Mouse (Mus musculus): ENCODE results near the gene Prdm11.

Prdm11 gene

DNA sequence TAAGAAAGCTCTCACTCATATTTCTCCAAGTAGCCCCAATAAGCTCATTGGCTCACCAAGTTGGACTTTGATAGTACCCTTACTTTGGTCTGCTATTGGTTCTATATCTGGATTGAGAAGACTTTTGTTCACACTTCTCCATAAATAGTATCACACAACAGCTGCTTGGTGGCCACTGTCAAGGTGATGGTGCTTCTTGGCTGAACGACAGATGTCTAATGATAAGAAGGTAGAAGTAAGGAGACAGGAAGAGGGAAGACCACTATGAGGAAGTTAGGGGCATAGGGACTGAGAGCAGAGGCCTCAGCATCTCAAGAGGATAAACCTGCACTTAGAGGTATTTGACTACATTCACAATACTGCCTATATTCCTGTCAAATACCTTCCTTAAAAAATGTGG is 81.6 kb downstream of the Prdm11 start:
- DNase-seq (ENCODE audit: low spot score) = no peak

DNA sequence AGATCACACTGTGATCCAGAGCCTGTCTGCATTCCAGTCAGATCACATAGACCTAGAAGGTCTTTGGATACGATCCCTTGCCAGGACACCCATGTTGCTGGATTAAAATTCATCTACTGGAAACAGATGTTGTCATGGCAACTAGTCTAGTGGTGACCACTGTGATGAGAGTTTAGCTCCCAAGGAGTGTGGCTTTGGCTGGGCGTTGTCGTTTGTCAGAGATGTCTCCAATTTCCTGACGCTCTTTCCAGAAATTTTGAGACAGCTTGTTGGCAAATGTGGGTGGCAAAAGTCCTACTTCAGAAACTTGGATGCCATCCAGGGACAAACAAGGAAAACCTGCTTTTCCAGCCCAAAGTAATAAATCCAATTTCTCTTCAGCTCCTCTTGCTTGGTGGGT is 87.3 kb downstream of the Prdm11 start:
- DNase-seq (ENCODE audit: low spot score) = no peak

DNA sequence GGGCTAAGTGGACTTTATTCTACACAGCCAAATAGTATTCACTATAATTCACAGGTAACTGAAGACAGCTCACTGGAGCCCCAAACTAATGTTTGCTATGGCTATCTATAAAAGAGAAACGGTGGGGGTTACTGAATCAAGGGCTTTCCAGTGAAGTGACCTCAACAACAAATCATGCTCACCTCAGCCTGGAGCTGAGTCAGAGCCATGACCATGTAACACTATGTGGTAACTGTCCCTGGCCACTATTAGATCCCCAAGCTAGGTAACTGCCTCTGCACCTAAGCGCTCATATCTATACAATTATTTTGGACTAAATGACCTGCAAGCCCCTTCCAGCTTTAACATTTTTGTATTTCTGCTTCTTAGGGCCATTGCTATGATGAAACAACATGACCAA is 89.0 kb downstream of the Prdm11 start:
- no peak for DNase-seq (ENCODE audit: low spot score)

GRCm38 (mm10) chr2:92954404-92955114 is 91.4 kb downstream of the Prdm11 start:
- DNase-seq (ENCODE audit: low spot score) = peak; percentile 59

DNA sequence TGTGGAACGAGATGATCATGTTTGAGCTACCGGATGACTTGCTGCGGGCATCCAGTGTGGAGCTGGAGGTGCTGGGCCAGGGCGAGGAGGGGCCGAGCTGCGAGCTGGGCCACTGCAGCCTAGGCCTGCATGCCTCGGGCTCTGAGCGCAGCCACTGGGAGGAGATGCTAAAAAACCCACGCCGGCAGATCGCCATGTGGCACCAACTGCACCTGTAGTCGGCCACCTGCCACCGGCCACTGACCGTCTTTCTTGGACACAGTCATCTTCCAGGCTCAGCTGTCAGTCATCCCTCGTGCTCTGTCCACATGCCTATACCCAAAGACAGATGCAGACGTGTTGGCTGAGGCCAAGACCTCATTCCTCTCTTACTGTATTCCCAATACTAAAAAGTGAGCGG is 92.5 kb downstream of the Prdm11 start:
- DNase-seq (ENCODE audit: low spot score) = no peak

DNA sequence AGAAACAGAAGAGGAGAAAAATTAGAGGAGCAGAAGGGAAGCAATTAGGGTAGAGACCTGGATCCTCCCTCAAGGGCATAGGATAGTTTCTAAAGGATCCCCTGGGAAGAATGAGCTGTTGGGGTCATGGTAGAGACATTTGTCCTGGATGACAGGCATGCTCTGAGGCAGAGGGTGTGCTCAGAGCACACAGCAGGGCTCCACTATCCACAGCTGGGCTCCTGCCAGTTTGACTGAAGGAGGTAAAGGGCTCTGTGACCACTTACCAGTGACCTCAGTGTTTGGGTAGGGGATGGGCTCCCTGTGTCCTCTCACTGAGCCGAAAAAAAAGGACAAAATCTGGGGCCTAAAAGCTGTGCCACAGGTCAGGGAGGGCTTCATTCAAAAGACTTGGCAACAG is 96.4 kb downstream of the Prdm11 start:
- DNase-seq (ENCODE audit: low spot score) = no peak

DNA sequence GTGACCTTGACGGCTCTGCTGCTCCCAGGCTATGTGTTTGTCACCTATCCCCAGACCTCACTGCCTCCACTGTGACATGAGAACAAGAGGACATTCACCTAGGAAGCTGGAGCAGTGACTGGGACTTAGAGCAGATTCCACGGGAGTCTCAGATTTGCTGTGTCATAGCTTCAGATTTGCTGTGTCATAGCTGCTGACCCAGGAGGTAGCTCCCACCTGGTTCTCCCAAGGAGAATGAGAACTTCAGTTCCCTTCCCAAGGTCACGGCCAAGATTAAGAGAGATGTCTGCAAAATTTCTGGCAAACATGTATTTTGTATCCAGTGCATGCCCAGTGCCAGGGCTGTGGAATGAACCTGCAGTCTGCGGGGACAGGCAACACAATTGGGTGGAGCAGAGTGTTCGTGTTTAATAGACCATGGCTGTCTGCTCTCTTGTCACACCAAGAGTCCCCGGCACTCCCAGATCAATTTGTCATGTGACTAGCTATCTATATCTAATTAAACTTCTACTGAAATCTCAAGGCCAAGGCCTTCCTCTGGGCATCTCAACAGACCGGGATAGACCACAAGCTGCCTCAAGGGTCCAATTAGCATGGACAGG is 97.2 kb downstream of the Prdm11 start:
- no peak for DNase-seq (ENCODE audit: low spot score)

DNA sequence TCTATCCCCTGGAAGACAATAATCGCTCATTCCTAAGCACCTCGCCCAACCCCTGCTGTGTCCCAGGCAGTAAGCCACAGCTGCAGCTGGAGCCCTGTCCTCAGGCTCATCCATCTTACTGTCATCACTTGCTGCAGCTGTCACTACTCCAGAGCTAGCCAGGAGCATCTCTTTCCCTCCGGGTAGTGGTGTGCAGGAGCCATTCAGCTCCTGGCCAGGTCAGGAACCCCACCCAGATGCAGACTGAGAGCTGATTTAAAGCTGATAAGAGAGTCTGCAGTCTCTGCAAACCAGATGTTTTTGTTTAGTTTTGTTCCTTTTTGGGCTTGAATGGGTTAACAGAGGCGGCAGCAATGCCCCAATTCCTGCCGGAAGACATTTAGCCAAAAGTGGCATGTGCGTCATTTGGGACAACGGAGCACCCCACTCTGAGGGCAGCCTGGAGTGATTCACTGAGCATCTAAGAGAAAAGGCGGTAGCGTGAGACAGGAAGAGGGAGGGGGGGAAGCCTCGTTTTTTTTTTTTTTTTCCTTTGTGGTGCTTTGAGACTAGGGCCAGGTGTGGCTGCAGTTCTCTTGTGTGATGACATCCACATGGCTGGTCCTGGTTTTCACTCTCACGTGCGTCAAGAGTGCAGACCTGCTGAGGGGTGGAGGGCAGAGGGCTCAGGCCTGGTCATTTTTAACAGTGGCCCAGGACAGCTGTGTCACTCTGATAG is 97.8 kb downstream of the Prdm11 start:
- DNase-seq (ENCODE audit: low spot score) = no peak

GRCm38 (mm10) chr2:92945824-92946598 is 100.0 kb downstream of the Prdm11 start:
- DNase-seq (ENCODE audit: low spot score) = no peak

GRCm38 (mm10) chr2:92945125-92945746 is 100.7 kb downstream of the Prdm11 start:
- DNase-seq (ENCODE audit: low spot score) = no peak

DNA sequence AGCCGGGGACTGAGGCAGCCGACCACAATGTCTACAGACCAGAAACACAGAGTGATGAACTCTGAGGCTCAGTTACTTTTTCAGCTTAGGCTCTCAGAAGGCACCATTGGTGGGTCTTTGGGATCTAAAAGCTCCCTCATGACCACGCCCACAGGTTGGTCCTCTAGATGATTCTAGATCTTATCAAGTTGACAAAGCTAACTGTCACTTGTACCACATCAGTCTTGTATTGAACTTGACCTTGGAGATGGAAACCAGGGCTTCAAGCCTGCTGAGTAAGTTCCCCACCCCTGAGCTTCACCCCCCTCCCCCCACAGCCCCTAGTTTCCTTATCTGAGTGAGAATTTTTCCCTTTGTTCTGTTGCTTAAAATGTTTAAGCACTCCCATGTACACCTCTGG is 101.6 kb downstream of the Prdm11 start:
- no peak for DNase-seq (ENCODE audit: low spot score)

GRCm38 (mm10) chr2:92943406-92943805 is 102.6 kb downstream of the Prdm11 start:
- no peak for DNase-seq (ENCODE audit: low spot score)

DNA sequence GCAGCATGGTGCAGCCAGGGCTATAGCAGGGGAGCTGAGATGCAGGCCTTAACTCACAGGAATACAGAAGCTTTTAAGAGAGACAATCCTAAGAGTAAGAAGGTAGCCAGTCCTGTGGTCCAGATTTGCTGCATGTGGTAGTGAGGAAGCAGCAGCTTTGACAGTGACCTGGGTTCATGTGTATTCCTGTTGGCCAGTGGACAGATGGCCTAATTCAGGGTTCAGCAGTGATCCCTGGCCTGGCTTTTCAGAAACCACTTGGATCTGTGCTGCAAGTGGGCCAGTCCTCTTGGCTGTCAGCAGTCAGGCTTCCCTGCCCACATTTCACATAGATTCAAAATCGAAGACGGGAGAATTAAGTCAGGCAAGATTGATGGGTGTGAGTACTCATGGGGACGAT is 104.5 kb downstream of the Prdm11 start:
- no peak for DNase-seq (ENCODE audit: low spot score)

DNA sequence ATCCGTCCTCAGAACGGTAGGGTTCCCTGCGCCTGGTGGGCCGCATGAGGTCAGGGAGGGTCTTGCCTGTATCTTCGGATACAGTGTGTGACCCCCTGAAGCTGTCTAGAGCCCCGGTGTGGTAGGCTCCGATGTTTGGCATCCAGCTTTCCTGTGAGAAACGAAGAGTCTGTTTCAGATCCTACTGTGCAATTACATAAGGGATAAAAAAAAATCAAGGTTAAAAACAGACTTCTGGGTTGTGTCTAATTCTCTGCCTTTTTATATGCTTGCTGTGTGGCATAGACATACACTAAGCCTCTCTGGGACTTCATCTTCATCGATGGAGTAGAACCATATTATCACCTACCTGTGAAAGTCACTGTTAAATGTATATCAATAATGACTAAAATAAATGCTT is 105.0 kb downstream of the Prdm11 start:
- DNase-seq (ENCODE audit: low spot score) = no peak

DNA sequence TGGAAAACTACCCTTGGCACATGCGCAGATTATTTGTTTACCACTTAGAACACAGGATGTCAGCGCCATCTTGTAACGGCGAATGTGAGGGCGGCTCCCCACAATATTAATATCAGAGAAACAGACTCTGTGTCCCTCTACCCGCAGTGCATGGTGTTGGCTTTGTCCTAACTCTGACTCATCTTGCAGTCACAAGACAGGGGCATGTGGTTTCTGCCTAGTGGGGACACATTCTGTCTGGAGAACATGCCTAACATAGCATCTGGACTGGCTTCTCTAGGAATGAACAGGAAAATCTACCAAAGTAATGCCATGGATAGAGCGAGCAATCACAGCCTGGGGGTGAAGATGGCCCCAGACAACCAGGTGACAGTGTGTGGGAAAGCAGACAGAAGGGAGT is 107.1 kb downstream of the Prdm11 start:
- no peak for DNase-seq (ENCODE audit: low spot score)

DNA sequence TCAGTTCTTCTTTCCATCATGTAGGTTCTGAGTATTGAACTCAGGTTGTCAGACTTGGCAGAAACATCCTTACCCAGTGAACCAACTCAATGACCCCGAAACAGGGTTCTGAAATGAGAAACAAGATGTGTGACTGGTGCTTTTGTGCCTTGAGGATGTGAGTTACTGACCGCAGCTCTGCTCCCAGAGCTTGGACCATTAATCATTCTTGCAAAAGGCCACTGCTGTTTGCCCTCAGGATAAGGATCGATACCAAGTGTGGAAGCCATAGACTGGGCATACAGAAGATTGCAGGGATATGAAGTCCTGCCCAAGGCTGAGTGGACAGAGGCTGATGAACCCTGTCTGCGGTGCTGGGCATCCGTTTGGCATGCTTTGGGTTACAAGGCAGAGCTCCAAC is 107.9 kb downstream of the Prdm11 start:
- no peak for DNase-seq (ENCODE audit: low spot score)

DNA sequence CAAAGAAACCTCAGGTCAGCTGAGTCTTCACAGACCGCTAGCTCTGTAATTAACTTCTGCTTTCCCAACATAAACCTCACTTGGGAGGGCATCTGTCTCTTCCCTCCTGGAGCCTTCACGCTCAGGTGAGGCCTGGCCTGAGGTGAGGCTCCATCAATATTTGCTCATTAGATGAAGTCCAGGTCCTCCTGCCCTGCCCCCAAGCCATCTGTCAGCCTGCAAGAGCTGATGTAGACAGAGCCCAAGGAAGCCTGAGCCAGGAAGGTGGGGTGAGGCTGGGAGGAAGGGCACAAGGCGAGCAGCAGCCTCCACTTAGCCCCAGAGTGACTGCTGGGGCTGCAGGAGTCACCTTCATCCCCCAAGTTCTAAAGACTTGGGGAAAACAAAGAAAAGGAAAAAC is 110.5 kb downstream of the Prdm11 start:
- no peak for DNase-seq (ENCODE audit: low spot score)

DNA sequence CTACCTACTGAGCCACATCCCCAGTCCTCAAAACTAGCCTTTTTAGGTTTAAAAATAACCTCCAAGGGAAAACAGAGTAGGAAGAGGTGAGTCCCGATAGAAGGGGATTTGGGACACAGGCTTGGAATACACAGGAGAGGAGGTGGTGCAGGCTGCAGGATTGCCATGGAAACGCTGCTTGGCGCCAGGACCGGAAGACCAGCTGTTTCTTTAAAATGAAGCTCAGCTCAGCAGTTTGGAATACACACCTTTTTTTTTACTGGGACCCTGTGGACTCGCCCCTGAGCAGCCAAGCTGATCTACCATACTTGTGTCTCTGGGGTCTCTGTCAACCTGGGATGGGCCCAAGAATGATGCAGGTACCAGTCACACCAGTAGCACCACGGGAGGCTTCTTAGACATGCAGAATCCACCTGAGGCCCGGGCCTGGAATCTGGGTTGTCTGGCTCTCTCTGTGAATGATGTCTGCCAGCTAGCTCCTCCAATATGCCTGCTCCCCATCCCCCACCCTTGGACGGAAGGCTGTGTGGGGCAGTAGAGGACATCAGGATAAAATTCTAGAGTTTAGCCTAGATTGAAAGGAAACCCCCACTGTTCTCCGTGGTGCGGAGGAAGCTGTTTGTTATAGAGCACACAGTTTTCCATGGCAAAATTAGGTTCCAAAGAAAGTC is 111.5 kb downstream of the Prdm11 start:
- no peak for DNase-seq (ENCODE audit: low spot score)

GRCm38 (mm10) chr2:92933379-92933778 is 112.6 kb downstream of the Prdm11 start:
- DNase-seq (ENCODE audit: low spot score) = no peak

- DNase-seq (ENCODE audit: low spot score) = no peak
Measured at GRCm38 (mm10) chr2:92931061-92931460, 114.9 kb downstream of the Prdm11 start.

DNA sequence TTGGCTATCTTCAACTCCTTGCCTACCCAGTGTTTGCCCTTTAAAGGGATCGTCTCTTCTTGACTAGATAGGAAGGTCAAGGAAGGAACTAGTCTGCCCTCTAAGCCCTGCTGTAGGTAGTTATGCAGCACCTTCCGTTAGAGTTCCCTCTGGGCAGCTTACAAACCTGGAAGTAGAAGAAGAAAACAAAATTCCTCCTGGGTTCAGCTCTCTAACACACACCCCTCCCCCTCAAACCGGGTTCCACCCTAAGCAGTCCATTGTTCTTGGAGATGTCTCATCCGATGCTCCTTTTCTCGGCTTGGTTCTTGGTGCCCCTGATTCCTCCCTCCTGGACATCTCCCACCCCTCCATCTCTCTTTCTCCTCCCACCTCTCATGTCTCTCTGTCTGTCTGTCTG is 116.3 kb downstream of the Prdm11 start:
- no peak for DNase-seq (ENCODE audit: low spot score)
